Mouse (Mus musculus) layer of hippocampus, adult 6 months (tissue): Measurements from ENCODE around the gene Gm10487. TPM values are rescaled to one million over a fixed set of nuclear protein-coding genes. Genes with fewer than 3 reads are reported as not detected.

Source experiments
- long read RNA-seq, 2 experiments: library from polyadenylated mRNA; unstranded; transcript quantifications; one replicate each; pipeline ENCODE4 v2.0.0; 2019 to 2020
- polyA plus RNA-seq: library from polyadenylated mRNA; unstranded; fragments of <200 nt; fragmentation: Nextera tagmentation; gene quantifications from 2 replicates; pipeline ENCODE4 v1.2.3, GENCODE M21; 2021

Gm10487 gene
- polyA plus RNA-seq = not detected in 2 replicates
- long read RNA-seq, experiment 1 = 0 reads
- long read RNA-seq, experiment 2 = 0 reads

GRCm38 (mm10) chrX:30843369-30843768, at the start of gene Gm10487:
Gene Gm10487, minus strand, starts transcription at chrX:30843469.

